Mouse (Mus musculus) adrenal gland (tissue): ENCODE data around the gene Nmnat1.

Experiments used
- intact Hi-C: fragments of 180-260 bp; cut with DNase I; formaldehyde crosslinking; loops from one replicate; pipeline ENCODE4 v1.15.1; 2025
- long read RNA-seq, 2 experiments: library from polyadenylated mRNA; unstranded; transcript quantifications; one replicate each; pipeline ENCODE4 v2.0.0; 2020; ENCODE audit warnings: borderline replicate concordance in 1 of 2; ENCODE audit not compliant: insufficient replicate concordance in 1 of 2

The Nmnat1 gene
- long read RNA-seq, experiment 1, partial matches to known transcripts, result 0 of 5 reads
- long read RNA-seq, experiment 1, other reads (novel, unspliced or antisense), result 0 of 5 reads
- long read RNA-seq, experiment 2, transcript Nmnat1-201 (5 exons, 1,238 nt), result major isoform, 6 of 8 reads
- long read RNA-seq, experiment 2, partial matches to known transcripts, result 0 of 8 reads
- long read RNA-seq, experiment 2, other reads (novel, unspliced or antisense), result 2 of 8 reads

GRCm38 (mm10) chr4:149485053-149485824 is at the start of gene Nmnat1, which contains the start of gene Lzic:
Gene Nmnat1 (minus strand): TSS chr4:149485202.
Gene Lzic (plus strand): TSS chr4:149485229.
- intact Hi-C loops, result loop anchor here (2.0 kb wide), 1 partner anchor 58 kb away; no protein-coding TSS in a partner anchor

GRCm38 (mm10) chr4:149529691-149530090 is 44.7 kb upstream of the Nmnat1 start:
- intact Hi-C loops, result no loop called here

- intact Hi-C loops, result no loop called here
These were observed 42.8 kb upstream of the Nmnat1 start for GRCm38 (mm10) chr4:149527621-149528354.

GRCm38 (mm10) chr4:149526330-149526729 is 41.3 kb upstream of the Nmnat1 start:
- intact Hi-C loops, result no loop called here

GRCm38 (mm10) chr4:149525811-149526210 is 40.8 kb upstream of the Nmnat1 start:
- intact Hi-C loops, result no loop called here

- intact Hi-C loops, result no loop called here
These were observed 40.2 kb upstream of the Nmnat1 start for GRCm38 (mm10) chr4:149525170-149525569.

- intact Hi-C loops, result no loop called here
These were observed 39.0 kb upstream of the Nmnat1 start for GRCm38 (mm10) chr4:149523961-149524360.

GRCm38 (mm10) chr4:149521258-149521657 is 36.3 kb upstream of the Nmnat1 start:
- intact Hi-C loops, result no loop called here

GRCm38 (mm10) chr4:149518351-149519220 is 33.6 kb upstream of the Nmnat1 start:
- intact Hi-C loops, result no loop called here

- intact Hi-C loops, result no loop called here
These were observed 32.9 kb upstream of the Nmnat1 start, which contains the start of gene Ctnnbip1 for GRCm38 (mm10) chr4:149517868-149518340. Gene Ctnnbip1 (plus strand): TSS chr4:149518236.

- intact Hi-C loops, result no loop called here
These were observed 30.7 kb upstream of the Nmnat1 start for GRCm38 (mm10) chr4:149515706-149516105.

- intact Hi-C loops, result no loop called here
These were observed 27.1 kb upstream of the Nmnat1 start for GRCm38 (mm10) chr4:149512072-149512471.

GRCm38 (mm10) chr4:149511221-149511646 is 26.2 kb upstream of the Nmnat1 start:
- intact Hi-C loops, result no loop called here

GRCm38 (mm10) chr4:149506904-149507303 is 21.9 kb upstream of the Nmnat1 start:
- intact Hi-C loops, result loop anchor here (5.0 kb wide), 1 partner anchor 40 kb away; no protein-coding TSS in a partner anchor

- intact Hi-C loops, result loop anchor here (5.0 kb wide), 1 partner anchor 42 kb away; no protein-coding TSS in a partner anchor
These were observed 20.4 kb upstream of the Nmnat1 start for GRCm38 (mm10) chr4:149505261-149505967.

GRCm38 (mm10) chr4:149504858-149505257 is 19.9 kb upstream of the Nmnat1 start:
- intact Hi-C loops, result loop anchor here (5.0 kb wide), 1 partner anchor 42 kb away; no protein-coding TSS in a partner anchor

GRCm38 (mm10) chr4:149504363-149504762 is 19.4 kb upstream of the Nmnat1 start:
- intact Hi-C loops, result no loop called here

- intact Hi-C loops, result no loop called here
These were observed 14.8 kb upstream of the Nmnat1 start for GRCm38 (mm10) chr4:149499790-149500189.

- intact Hi-C loops, result no loop called here
These were observed 13.9 kb upstream of the Nmnat1 start for GRCm38 (mm10) chr4:149498901-149499300.

- intact Hi-C loops, result no loop called here
These were observed 11.6 kb upstream of the Nmnat1 start for GRCm38 (mm10) chr4:149496612-149497011.
